Mouse (Mus musculus) heart, postnatal 25 days (tissue): ENCODE data around the gene Med10. TPM values are rescaled to one million over a fixed set of nuclear protein-coding genes. Genes with fewer than 3 reads are reported as not detected.

Source experiments
- DNase-seq: peaks from one replicate; pipeline ENCODE4 v3.0.0; 2022; ENCODE audit warnings: low spot score
- intact Hi-C: fragments of 180-260 bp; cut with DNase I; formaldehyde crosslinking; loops from one replicate; pipeline ENCODE4 v1.15.1; 2025
- total RNA-seq, 2 experiments: library from RNA; stranded (reverse); gene quantifications; 2 replicates each; pipeline ENCODE4 v1.2.3; 2021

Med10 gene
- 10 to 100 TPM; 21.3 to 22.1 TPM for total RNA-seq

GRCm38 (mm10) chr13:69802095-69802494 is at the start of gene Med10:
TSS of gene Med10 (plus strand) at chr13:69802395.
- intact Hi-C loops: no loop called here
- no peak for DNase-seq

- no peak for DNase-seq
- intact Hi-C loops: no loop called here
These were observed 49.3 kb upstream of the Med10 start for GRCm38 (mm10) chr13:69752875-69753274.

DNA sequence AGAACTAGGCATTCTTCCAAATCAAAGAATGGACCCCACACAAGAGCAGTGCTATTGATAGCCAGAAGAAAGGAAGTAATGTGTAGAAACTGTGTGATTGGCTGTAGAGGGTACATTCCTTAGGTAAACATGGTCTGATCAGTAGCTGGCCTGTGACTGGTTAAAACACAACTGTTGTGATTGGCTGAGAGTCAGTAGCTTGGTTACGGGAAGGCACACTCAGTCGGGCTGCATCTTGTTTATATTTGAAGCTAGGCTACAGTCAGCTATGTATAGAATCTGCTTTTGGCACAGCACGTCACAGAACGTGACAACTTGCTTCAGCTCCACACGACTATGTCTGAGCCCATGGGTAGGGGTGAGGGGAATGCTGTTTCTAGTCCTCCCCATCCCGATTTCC is 43.2 kb upstream of the Med10 start:
- DNase-seq: no peak
- intact Hi-C loops: no loop called here

GRCm38 (mm10) chr13:69761393-69761792 is 40.8 kb upstream of the Med10 start:
- intact Hi-C loops: no loop called here
- DNase-seq: peak; percentile 20

- no peak for DNase-seq
- intact Hi-C loops: no loop called here
These were observed 37.5 kb upstream of the Med10 start for GRCm38 (mm10) chr13:69764646-69765045.

GRCm38 (mm10) chr13:69768152-69768551 is 34.0 kb upstream of the Med10 start:
- no peak for DNase-seq
- intact Hi-C loops: no loop called here

GRCm38 (mm10) chr13:69770538-69771456 is 31.4 kb upstream of the Med10 start:
- intact Hi-C loops: no loop called here
- DNase-seq: no peak

GRCm38 (mm10) chr13:69772358-69772757 is 29.8 kb upstream of the Med10 start:
- intact Hi-C loops: no loop called here
- DNase-seq: no peak

- no peak for DNase-seq
- intact Hi-C loops: no loop called here
These were observed 24.0 kb upstream of the Med10 start for GRCm38 (mm10) chr13:69778221-69778620.

DNA sequence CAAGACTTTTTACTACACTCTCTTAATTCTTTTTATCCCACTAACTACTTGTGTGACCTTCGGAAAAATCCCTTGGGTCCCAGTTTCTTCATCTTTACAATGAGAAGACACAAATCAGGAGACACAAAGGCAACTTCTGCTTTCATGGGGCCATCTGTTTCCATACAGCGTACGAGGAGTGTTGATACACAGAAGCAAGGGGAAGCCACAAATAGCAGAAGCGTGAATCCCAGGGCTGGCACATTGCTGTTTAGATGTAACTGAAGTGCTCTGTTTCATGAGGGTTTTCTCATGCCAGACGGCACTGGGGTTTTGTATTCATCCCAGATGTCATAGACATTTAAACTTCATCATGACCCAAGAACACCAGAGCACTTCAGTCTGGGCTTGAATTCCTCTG is 13.5 kb upstream of the Med10 start:
- intact Hi-C loops: no loop called here
- no peak for DNase-seq

DNA sequence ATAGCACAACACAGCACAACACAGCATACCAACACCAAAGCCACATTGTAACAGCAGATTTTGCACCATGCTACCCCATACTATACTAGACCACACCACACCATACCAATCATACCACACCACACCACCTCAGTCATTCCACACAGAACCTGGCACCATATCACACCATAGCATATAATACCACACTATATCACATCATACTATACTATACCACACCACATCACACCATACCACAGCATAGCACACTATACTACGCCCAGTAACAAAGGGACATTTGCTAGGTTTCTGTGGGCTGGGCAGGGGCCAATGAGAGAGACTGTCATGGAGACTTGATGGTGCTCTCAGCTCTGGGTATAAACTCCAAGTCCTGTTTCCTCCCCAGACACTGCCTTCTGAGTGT is 10.4 kb upstream of the Med10 start:
- DNase-seq: no peak
- intact Hi-C loops: no loop called here

DNA sequence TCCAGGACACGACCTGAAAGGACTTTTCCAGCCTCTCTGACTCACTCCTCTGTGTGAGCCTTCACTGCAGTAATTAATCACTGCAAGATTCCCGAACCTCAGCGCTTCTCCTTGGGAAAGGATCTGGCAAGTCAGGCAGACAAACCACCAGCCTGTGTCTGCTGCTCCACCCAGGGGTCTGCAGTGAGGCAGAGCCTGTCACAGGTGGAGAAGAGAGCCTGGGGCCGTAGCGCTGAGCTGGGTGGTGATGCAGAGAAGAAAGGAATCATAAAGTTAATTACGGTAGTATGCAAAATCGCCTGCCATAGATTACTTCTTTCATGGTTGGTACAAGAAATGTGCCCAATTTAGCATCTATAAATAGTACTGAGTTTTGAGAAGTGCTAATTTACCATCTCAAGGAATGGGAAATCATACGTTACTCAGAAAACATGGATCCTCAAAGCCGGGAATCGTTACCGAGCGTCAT is 9.6 kb upstream of the Med10 start:
- DNase-seq: no peak
- intact Hi-C loops: no loop called here

- DNase-seq: no peak
- intact Hi-C loops: no loop called here
These were observed 7.4 kb upstream of the Med10 start for GRCm38 (mm10) chr13:69794808-69795207.

GRCm38 (mm10) chr13:69809681-69810611 is 7.8 kb downstream of the Med10 start:
- peak; percentile 54 for DNase-seq
- intact Hi-C loops: loop anchor here (2.0 to 10.0 kb wide), 3 partner anchors 69 to 278 kb away; partner anchors contain the start of genes Nsun2, Srd5a1 and Tent4a

GRCm38 (mm10) chr13:69810936-69811680 is 8.9 kb downstream of the Med10 start:
- intact Hi-C loops: loop anchor here (2.0 to 10.0 kb wide), 3 partner anchors 70 to 279 kb away; partner anchors contain the start of genes Nsun2, Srd5a1 and Tent4a
- no peak for DNase-seq

DNA sequence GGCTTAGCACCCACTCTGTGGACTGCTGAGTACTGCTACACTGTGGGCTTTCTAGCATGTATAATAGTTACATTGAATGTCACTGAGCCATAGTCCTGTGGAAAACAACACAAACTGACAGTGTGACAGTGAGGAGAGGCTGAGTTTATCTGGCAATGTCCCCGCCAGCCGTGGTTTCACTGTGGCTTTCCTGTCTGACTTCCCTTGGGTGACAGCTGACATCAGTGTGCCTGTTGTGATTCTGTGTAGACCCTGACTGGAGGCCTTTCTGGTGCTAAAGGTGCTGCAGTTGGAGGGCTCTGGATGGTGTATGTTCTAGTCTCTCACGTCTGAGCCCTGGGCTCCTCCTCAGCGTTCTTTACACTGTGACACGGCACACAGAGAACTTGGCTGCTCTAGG is 11.7 kb downstream of the Med10 start:
- DNase-seq: no peak
- intact Hi-C loops: loop anchor here (5.0 to 10.0 kb wide), 2 partner anchors 199 to 282 kb away; partner anchors contain the start of genes Nsun2, Srd5a1 and Tent4a

GRCm38 (mm10) chr13:69818306-69818705 is 16.1 kb downstream of the Med10 start:
- intact Hi-C loops: loop anchor here (10.0 kb wide), 1 partner anchor 204 kb away; the partner anchor contains the start of gene Srd5a1
- DNase-seq: no peak

GRCm38 (mm10) chr13:69821169-69821822 is 19.1 kb downstream of the Med10 start:
- intact Hi-C loops: no loop called here
- DNase-seq: no peak
